Mouse (Mus musculus): Measurements from ENCODE around the gene Isg20. TPM values are rescaled to one million over a fixed set of nuclear protein-coding genes. Genes with fewer than 3 reads are reported as not detected.

Isg20 gene
- polyA plus RNA-seq, 1 experiment from 2014 or later: 0.78 TPM

DNA sequence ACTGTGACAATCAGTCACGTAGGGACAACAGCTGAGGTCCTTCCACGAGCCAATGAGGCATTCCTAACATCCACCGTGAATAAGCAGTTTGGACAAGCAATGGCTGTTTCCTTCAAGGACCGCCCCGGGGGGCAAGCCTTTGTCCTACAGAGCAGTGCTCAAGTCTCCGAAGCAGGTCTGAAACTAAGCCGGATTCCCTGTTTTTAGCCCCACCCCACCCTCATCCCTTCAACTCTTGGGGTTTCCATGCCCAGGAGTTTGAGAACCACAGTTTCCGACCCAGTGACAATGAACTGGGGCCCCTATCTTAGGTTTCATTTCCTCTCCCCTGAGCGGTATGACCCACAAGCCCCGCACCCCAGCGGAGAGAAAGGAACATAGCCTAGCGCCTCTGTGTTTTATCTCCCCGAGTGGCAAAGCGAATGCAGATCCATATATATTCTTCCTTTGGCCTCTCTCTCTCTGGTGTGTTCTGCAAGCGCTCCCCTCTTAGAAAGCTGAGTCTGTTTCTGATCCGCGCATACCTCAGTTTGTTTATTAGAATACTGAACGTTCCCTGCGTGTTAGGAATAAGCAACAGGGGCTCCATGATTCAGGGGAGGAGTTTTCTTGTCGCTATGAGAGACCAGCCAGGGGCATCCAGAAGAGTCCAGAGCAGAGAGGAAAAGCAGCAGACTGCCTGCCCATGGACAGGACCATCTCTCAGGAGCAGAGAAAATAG, 811 bp upstream of the Isg20 start:
- H3K9ac ChIP-seq (ENCODE audit: low read length): peak overlapping the region; percentile 6
- WGBS: 11% methylated on average over 20 of the region's 20 CpGs
- peaks cover 12% of the 10 kb centered on the region for H3K4me1 ChIP-seq (ENCODE audit: control insufficient read depth, insufficient read depth, low read length)
- peak overlapping the region; percentile 4; the same call in 1 of the 2 replicates for H3K4me3 ChIP-seq (ENCODE audit: low read depth, low read length)
- ATAC-seq (ENCODE audit: low FRiP score) (peak; percentile 57), DNase-seq (ENCODE audit: low spot score, missing footprints) (peak; percentile 93)
- H3K9me3 ChIP-seq (ENCODE audit: control insufficient read depth, low read length): no peaks in the 10 kb centered on the region
- H3K4me2 ChIP-seq: peak overlapping the region; percentile 39; the same call in 1 of the 2 replicates
- H3K27ac ChIP-seq (ENCODE audit: low read depth, low read length): no peak overlapping the region
- H3K36me3 ChIP-seq (ENCODE audit: control insufficient read depth, insufficient read depth, low read length): 0 out of 2 replicates have a peak, but pooled peaks cover 2% of the 10 kb centered on the region
- no peaks in the 10 kb centered on the region for H3K27me3 ChIP-seq (ENCODE audit: control insufficient read depth, insufficient read depth, low read length)

GRCm38 (mm10) chr7:78913649-78914544, 673 bp downstream of the Isg20 start:
- H3K4me3 ChIP-seq (ENCODE audit: low read depth, low read length): no peak overlapping the region
- H3K36me3 ChIP-seq (ENCODE audit: control insufficient read depth, insufficient read depth, low read length): no peaks in the 10 kb centered on the region
- H3K27ac ChIP-seq (ENCODE audit: low read depth, low read length): no peak overlapping the region
- H3K9ac ChIP-seq (ENCODE audit: low read length): no peak overlapping the region
- no peak for ATAC-seq (ENCODE audit: low FRiP score)
- no peaks in the 10 kb centered on the region for H3K27me3 ChIP-seq (ENCODE audit: control insufficient read depth, insufficient read depth, low read length)
- WGBS: 83% methylated on average over 19 of the region's 19 CpGs
- no peaks in the 10 kb centered on the region for H3K9me3 ChIP-seq (ENCODE audit: control insufficient read depth, low read length)
- DNase-seq (ENCODE audit: low spot score, missing footprints): no peak
- peaks cover 12% of the 10 kb centered on the region for H3K4me1 ChIP-seq (ENCODE audit: control insufficient read depth, insufficient read depth, low read length)
- no peak overlapping the region for H3K4me2 ChIP-seq

GRCm38 (mm10) chr7:78914545-78914845, 1.3 kb downstream of the Isg20 start:
- Histone ChIP-seq H3K4me1 (ENCODE audit: control insufficient read depth, insufficient read depth, low read length) (peaks cover 12% of the 10 kb centered on the region), H3K9me3 (ENCODE audit: control insufficient read depth, low read length) (no peaks in the 10 kb centered on the region), H3K4me2 (no peak overlapping the region), H3K9ac (ENCODE audit: low read length) (no peak overlapping the region), H3K27me3 (ENCODE audit: control insufficient read depth, insufficient read depth, low read length) (no peaks in the 10 kb centered on the region), H3K36me3 (ENCODE audit: control insufficient read depth, insufficient read depth, low read length) (no peaks in the 10 kb centered on the region), H3K4me3 (ENCODE audit: low read depth, low read length) (no peak overlapping the region), H3K27ac (ENCODE audit: low read depth, low read length) (no peak overlapping the region)
- no peak for ATAC-seq (ENCODE audit: low FRiP score)
- 93% methylated on average over 3 of the region's 3 CpGs for WGBS
- no peak for DNase-seq (ENCODE audit: low spot score, missing footprints)

- Histone ChIP-seq H3K9me3 (ENCODE audit: control insufficient read depth, low read length) (no peaks in the 10 kb centered on the region), H3K4me3 (ENCODE audit: low read depth, low read length) (no peak overlapping the region), H3K4me1 (ENCODE audit: control insufficient read depth, insufficient read depth, low read length) (peaks cover 12% of the 10 kb centered on the region), H3K4me2 (no peak overlapping the region), H3K27me3 (ENCODE audit: control insufficient read depth, insufficient read depth, low read length) (no peaks in the 10 kb centered on the region), H3K36me3 (ENCODE audit: control insufficient read depth, insufficient read depth, low read length) (no peaks in the 10 kb centered on the region), H3K9ac (ENCODE audit: low read length) (no peak overlapping the region), H3K27ac (ENCODE audit: low read depth, low read length) (no peak overlapping the region)
- DNase-seq (ENCODE audit: low spot score, missing footprints) (no peak), ATAC-seq (ENCODE audit: low FRiP score) (no peak)
- 87% methylated on average over 11 of the region's 11 CpGs for WGBS
Observed at GRCm38 (mm10) chr7:78914896-78915510, 1.8 kb downstream of the Isg20 start.

DNA sequence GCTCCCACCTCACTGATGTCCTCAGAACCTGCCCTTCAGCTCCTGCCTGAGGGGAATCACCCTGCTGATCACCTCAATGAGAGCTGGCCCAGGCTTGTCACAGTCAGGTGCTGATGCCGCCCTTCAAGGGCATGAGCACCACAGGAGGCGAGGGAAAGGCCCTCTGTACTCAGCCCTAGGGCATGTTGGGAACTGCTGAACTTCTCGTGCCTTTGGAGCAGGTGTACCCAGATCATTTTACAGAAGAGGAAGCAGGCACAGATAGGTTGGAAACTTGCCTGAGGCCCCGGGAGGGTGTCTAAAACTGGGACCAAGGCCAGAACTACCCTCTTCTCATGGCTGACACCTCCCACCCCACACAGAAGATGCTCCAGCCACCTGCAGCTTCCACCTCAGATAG, 5.5 kb downstream of the Isg20 start:
- ATAC-seq (ENCODE audit: low FRiP score): no peak
- Histone ChIP-seq H3K4me3 (ENCODE audit: low read depth, low read length) (no peak overlapping the region), H3K4me1 (ENCODE audit: control insufficient read depth, insufficient read depth, low read length) (no peaks in the 10 kb centered on the region), H3K27ac (ENCODE audit: low read depth, low read length) (no peak overlapping the region), H3K27me3 (ENCODE audit: control insufficient read depth, insufficient read depth, low read length) (no peaks in the 10 kb centered on the region), H3K9ac (ENCODE audit: low read length) (no peak overlapping the region), H3K36me3 (ENCODE audit: control insufficient read depth, insufficient read depth, low read length) (no peaks in the 10 kb centered on the region), H3K4me2 (no peak overlapping the region), H3K9me3 (ENCODE audit: control insufficient read depth, low read length) (no peaks in the 10 kb centered on the region)
- no peak for DNase-seq (ENCODE audit: low spot score, missing footprints)
- WGBS: 72% methylated on average over 4 of the region's 4 CpGs

GRCm38 (mm10) chr7:78922506-78922905, 9.3 kb downstream of the Isg20 start:
- H3K9me3 ChIP-seq (ENCODE audit: control insufficient read depth, low read length): no peaks in the 10 kb centered on the region

DNA sequence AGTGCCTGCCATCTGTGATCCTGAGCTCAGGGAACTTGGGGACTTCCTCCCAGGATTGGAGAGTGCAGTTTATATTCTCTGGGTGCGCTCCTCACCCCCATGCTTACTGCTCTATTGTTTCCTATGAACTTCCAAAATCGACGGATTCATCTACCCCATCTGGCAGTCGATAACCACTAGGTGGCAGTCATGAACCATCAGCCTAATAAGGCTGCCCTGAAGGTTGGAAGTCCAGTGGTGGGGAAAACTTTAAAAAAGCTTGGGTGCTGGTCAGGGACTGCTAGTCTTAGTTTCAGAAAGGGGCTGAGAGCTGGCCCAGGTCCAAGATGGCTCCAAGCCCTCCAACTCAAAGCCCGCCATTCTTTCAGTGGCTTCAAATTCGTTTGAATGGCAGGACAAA, 11.1 kb downstream of the Isg20 start:
- Histone ChIP-seq H3K4me1 (ENCODE audit: control insufficient read depth, insufficient read depth, low read length) (no peaks in the 10 kb centered on the region), H3K27me3 (ENCODE audit: control insufficient read depth, insufficient read depth, low read length) (no peaks in the 10 kb centered on the region), H3K36me3 (ENCODE audit: control insufficient read depth, insufficient read depth, low read length) (no peaks in the 10 kb centered on the region), H3K4me2 (no peak overlapping the region), H3K9ac (ENCODE audit: low read length) (no peak overlapping the region), H3K27ac (ENCODE audit: low read depth, low read length) (no peak overlapping the region), H3K4me3 (ENCODE audit: low read depth, low read length) (no peak overlapping the region), H3K9me3 (ENCODE audit: control insufficient read depth, low read length) (no peaks in the 10 kb centered on the region)
- ATAC-seq (ENCODE audit: low FRiP score): peak; percentile 30; the same call in 1 of the 2 replicates
- DNase-seq (ENCODE audit: low spot score, missing footprints): peak; percentile 97
- WGBS: 11% methylated on average over 6 of the region's 6 CpGs

More at GRCm38 (mm10) chr7:78922506-78922905, 9.3 kb downstream of the Isg20 start:
- DNase-seq (ENCODE audit: low spot score, missing footprints) (no peak), ATAC-seq (ENCODE audit: low FRiP score) (no peak)
- H3K27ac ChIP-seq (ENCODE audit: low read depth, low read length): no peak overlapping the region
- H3K27me3 ChIP-seq (ENCODE audit: control insufficient read depth, insufficient read depth, low read length): no peaks in the 10 kb centered on the region
- no peak overlapping the region for H3K4me3 ChIP-seq (ENCODE audit: low read depth, low read length)
- no peak overlapping the region for H3K9ac ChIP-seq (ENCODE audit: low read length)
- WGBS: 72% methylated on average over 7 of the region's 7 CpGs
- no peaks in the 10 kb centered on the region for H3K4me1 ChIP-seq (ENCODE audit: control insufficient read depth, insufficient read depth, low read length)
- H3K36me3 ChIP-seq (ENCODE audit: control insufficient read depth, insufficient read depth, low read length): no peaks in the 10 kb centered on the region
- H3K4me2 ChIP-seq: no peak overlapping the region

GRCm38 (mm10) chr7:78924796-78925195, 11.6 kb downstream of the Isg20 start:
- H3K9me3 ChIP-seq (ENCODE audit: control insufficient read depth, low read length): no peaks in the 10 kb centered on the region
- H3K4me2 ChIP-seq: no peak overlapping the region
- DNase-seq (ENCODE audit: low spot score, missing footprints) (no peak), ATAC-seq (ENCODE audit: low FRiP score) (no peak)
- no peaks in the 10 kb centered on the region for H3K36me3 ChIP-seq (ENCODE audit: control insufficient read depth, insufficient read depth, low read length)
- H3K27me3 ChIP-seq (ENCODE audit: control insufficient read depth, insufficient read depth, low read length): no peaks in the 10 kb centered on the region
- H3K27ac ChIP-seq (ENCODE audit: low read depth, low read length): no peak overlapping the region
- WGBS: 60% methylated on average over 7 of the region's 7 CpGs
- no peak overlapping the region for H3K4me3 ChIP-seq (ENCODE audit: low read depth, low read length)
- no peaks in the 10 kb centered on the region for H3K4me1 ChIP-seq (ENCODE audit: control insufficient read depth, insufficient read depth, low read length)
- no peak overlapping the region for H3K9ac ChIP-seq (ENCODE audit: low read length)

GRCm38 (mm10) chr7:78925680-78926079, 12.5 kb downstream of the Isg20 start:
- H3K9me3 ChIP-seq (ENCODE audit: control insufficient read depth, low read length): no peaks in the 10 kb centered on the region
- 80% methylated on average over 7 of the region's 7 CpGs for WGBS
- DNase-seq (ENCODE audit: low spot score, missing footprints): no peak
- H3K4me3 ChIP-seq (ENCODE audit: low read depth, low read length): no peak overlapping the region
- H3K4me1 ChIP-seq (ENCODE audit: control insufficient read depth, insufficient read depth, low read length): no peaks in the 10 kb centered on the region
- no peak overlapping the region for H3K27ac ChIP-seq (ENCODE audit: low read depth, low read length)
- H3K36me3 ChIP-seq (ENCODE audit: control insufficient read depth, insufficient read depth, low read length): no peaks in the 10 kb centered on the region
- no peak overlapping the region for H3K9ac ChIP-seq (ENCODE audit: low read length)
- H3K4me2 ChIP-seq: no peak overlapping the region
- ATAC-seq (ENCODE audit: low FRiP score): no peak
- H3K27me3 ChIP-seq (ENCODE audit: control insufficient read depth, insufficient read depth, low read length): no peaks in the 10 kb centered on the region
